Mouse (Mus musculus): ENCODE measurements around the gene Ahcyl1.
"Not testable (repeated sequence)": the region's sequence is repeated elsewhere in the genome, so short reads cannot be mapped to it uniquely, and the experiment has no call there.

Gene Ahcyl1

GRCm38 (mm10) chr3:107695948-107696881 is at the start of gene Ahcyl1:
Ahcyl1 (minus strand) TSS chr3:107696560.
- peak; percentile 94 for DNase-seq (ENCODE audit: low read depth)

GRCm38 (mm10) chr3:107746026-107746425 is 49.7 kb upstream of the Ahcyl1 start:
- no peak for DNase-seq (ENCODE audit: low read depth)

- no peak for DNase-seq (ENCODE audit: low read depth)
Observed at GRCm38 (mm10) chr3:107743650-107744049, 47.3 kb upstream of the Ahcyl1 start.

- DNase-seq (ENCODE audit: low read depth): no peak
Observed at GRCm38 (mm10) chr3:107743107-107743506, 46.7 kb upstream of the Ahcyl1 start.

GRCm38 (mm10) chr3:107742071-107742710 is 45.8 kb upstream of the Ahcyl1 start:
- DNase-seq (ENCODE audit: low read depth): no peak

- no peak for DNase-seq (ENCODE audit: low read depth)
Observed at GRCm38 (mm10) chr3:107741387-107741786, 45.0 kb upstream of the Ahcyl1 start.

GRCm38 (mm10) chr3:107740578-107741207 is 44.3 kb upstream of the Ahcyl1 start:
- peak; percentile 29 for DNase-seq (ENCODE audit: low read depth)

- no peak for DNase-seq (ENCODE audit: low read depth)
Observed at GRCm38 (mm10) chr3:107739966-107740365, 43.6 kb upstream of the Ahcyl1 start.

GRCm38 (mm10) chr3:107739456-107739855 is 43.1 kb upstream of the Ahcyl1 start:
- DNase-seq (ENCODE audit: low read depth): no peak

- DNase-seq (ENCODE audit: low read depth): no peak
Observed at GRCm38 (mm10) chr3:107738620-107739019, 42.3 kb upstream of the Ahcyl1 start.

- DNase-seq (ENCODE audit: low read depth): no peak
Observed at GRCm38 (mm10) chr3:107737609-107738190, 41.3 kb upstream of the Ahcyl1 start.

GRCm38 (mm10) chr3:107735620-107736019 is 39.3 kb upstream of the Ahcyl1 start:
- not testable (repeated sequence) for DNase-seq (ENCODE audit: low read depth)

- DNase-seq (ENCODE audit: low read depth): no peak
Observed at GRCm38 (mm10) chr3:107733329-107733728, 37.0 kb upstream of the Ahcyl1 start.

GRCm38 (mm10) chr3:107730236-107730635 is 33.9 kb upstream of the Ahcyl1 start:
- DNase-seq (ENCODE audit: low read depth): no peak

GRCm38 (mm10) chr3:107728509-107728908 is 32.1 kb upstream of the Ahcyl1 start:
- no peak for DNase-seq (ENCODE audit: low read depth)

- no peak for DNase-seq (ENCODE audit: low read depth)
Observed at GRCm38 (mm10) chr3:107715971-107716370, 19.6 kb upstream of the Ahcyl1 start.

- no peak for DNase-seq (ENCODE audit: low read depth)
Observed at GRCm38 (mm10) chr3:107714276-107714933, 18.0 kb upstream of the Ahcyl1 start.

GRCm38 (mm10) chr3:107712081-107712480 is 15.7 kb upstream of the Ahcyl1 start:
- DNase-seq (ENCODE audit: low read depth): no peak

- DNase-seq (ENCODE audit: low read depth): no peak
Observed at GRCm38 (mm10) chr3:107709156-107709555, 12.8 kb upstream of the Ahcyl1 start.

GRCm38 (mm10) chr3:107707239-107707638 is 10.9 kb upstream of the Ahcyl1 start:
- DNase-seq (ENCODE audit: low read depth): no peak

- no peak for DNase-seq (ENCODE audit: low read depth)
Observed at GRCm38 (mm10) chr3:107706164-107706563, 9.8 kb upstream of the Ahcyl1 start.

GRCm38 (mm10) chr3:107704371-107704705 is 8.0 kb upstream of the Ahcyl1 start:
- DNase-seq (ENCODE audit: low read depth): no peak
